10 mouse cellular contexts compared by ENCODE assay signal in the genomic region with DNA sequence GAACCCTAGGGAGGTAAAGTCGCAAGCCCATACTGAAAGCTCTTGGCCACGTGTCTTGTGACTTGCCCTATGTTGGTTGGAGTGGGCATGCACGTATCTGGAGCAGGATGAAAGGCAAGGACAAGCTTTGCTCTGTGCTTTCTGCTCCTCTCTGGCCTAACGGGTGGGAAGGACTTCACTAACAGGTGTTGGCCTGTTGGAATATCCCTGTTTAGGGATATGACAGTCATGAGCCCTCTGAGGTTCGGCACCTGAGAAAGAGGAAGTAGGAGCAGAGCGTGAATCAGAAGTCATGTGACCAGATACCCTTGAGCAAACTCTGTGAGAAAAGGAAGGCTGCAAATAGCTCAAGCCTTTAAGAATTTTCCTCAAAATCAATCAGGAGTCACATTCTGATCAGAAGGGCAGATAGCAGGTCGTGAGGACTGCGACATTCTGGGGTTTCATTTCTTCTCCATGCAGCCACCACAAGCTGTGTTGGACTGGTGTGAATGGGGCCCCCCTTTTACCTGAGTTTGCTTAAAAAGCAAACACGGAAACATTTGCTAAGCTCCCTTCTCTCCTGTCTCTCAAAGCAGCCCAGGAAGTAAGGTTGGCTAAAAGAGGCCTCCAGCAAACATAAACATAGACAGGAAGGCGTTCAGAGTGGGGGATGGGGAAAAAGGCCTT.
DNase-seq lines count a peak whose midpoint lies in the region; TF ChIP-seq lines count a peak whose summit lies in the region.
"Had no signal": no experiment of that assay in that cellular context is flagged by ENCODE, and none has a peak within 500 bp of the region (broad histone marks: within the 10 kb centered on the region; RNA-seq: fewer than 3 reads in every experiment).

No protein-coding gene starts in this region.

- H3ac ChIP-seq in C2C12 (ENCODE audit: control insufficient read depth, insufficient read length, low read depth), result no peak overlapping the region

- H3K27ac ChIP-seq in MEL (ENCODE audit: control insufficient read depth, low read depth, low read length), result no peak overlapping the region
- H3K27ac ChIP-seq: forebrain, embryonic 15.5 days; midbrain, embryonic 12.5 days had no signal

- 0 out of 2 replicates have a peak overlapping the region, but pooled peaks have one; percentile 4 for H3K9ac ChIP-seq in MEL (ENCODE audit: control insufficient read depth, low read depth, low read length, poor library complexity, severe bottlenecking)
- H3K9ac ChIP-seq: forebrain, embryonic 15.5 days; midbrain, embryonic 12.5 days had no signal

- 31% methylated on average over 10 of the region's 10 CpGs for WGBS in large intestine, adult 2 months

- TF ChIP-seq CTCF in C2C12 (IDR thresholded peaks at IDR 0.05; ENCODE audit: control insufficient read depth, insufficient read depth, insufficient read length), result no peak
- TF ChIP-seq CTCF in MEL (IDR thresholded peaks at IDR 0.05 in 2 of 3, conservative IDR thresholded peaks at IDR 0.05 in 1 of 3; ENCODE audit: control insufficient read depth in 1 of 3, insufficient read depth in 1 of 3, low read depth in 2 of 3, low read length in 3 of 3, poor library complexity in 1 of 3, severe bottlenecking in 1 of 3), result no peak

- H3K9me3 ChIP-seq in MEL (replicated peaks; ENCODE audit: insufficient read depth, low read length), result no peaks in the 10 kb centered on the region
- H3K9me3 ChIP-seq: forebrain, embryonic 15.5 days; midbrain, embryonic 12.5 days had no signal

- TF ChIP-seq EP300 in MEL (IDR thresholded peaks at IDR 0.05; ENCODE audit: low read depth in 1 of 2, low read length in 2 of 2), result no peak

- no peaks in the 10 kb centered on the region for H3K79me3 ChIP-seq in C2C12 (ENCODE audit: low read depth)

- H3K79me2 ChIP-seq in C2C12 (ENCODE audit: control insufficient read depth, insufficient read depth), result no peaks in the 10 kb centered on the region
- no peaks in the 10 kb centered on the region for H3K79me2 ChIP-seq in MEL (ENCODE audit: control insufficient read depth, insufficient read depth, low read length, poor library complexity)

- TF ChIP-seq POLR2A in MEL (IDR thresholded peaks at IDR 0.05; ENCODE audit: control insufficient read depth in 1 of 2, insufficient read depth in 1 of 2, low read depth in 1 of 2, low read length in 2 of 2, poor library complexity in 1 of 2), result no peak

- no peak for TF ChIP-seq RAD21 in MEL (IDR thresholded peaks at IDR 0.05; ENCODE audit: low read depth, low read length)

- H3K4me1 ChIP-seq in MEL (ENCODE audit: control insufficient read depth in 1 of 2, insufficient read depth in 2 of 2, low read length in 2 of 2), result no peaks in the 10 kb centered on the region
- H3K4me1 ChIP-seq: midbrain, embryonic 12.5 days had no signal

- H3K4me3 ChIP-seq in C2C12 (ENCODE audit: insufficient read depth, poor library complexity, severe bottlenecking), result no peak overlapping the region
- H3K4me3 ChIP-seq in MEL (ENCODE audit: control insufficient read depth in 1 of 2, insufficient read depth in 1 of 2, low read depth in 2 of 2, low read length in 2 of 2), result peak overlapping the region; percentile 29 to 47; a peak in 2 of 4 replicates
- H3K4me3 ChIP-seq: forebrain, embryonic 15.5 days; midbrain, embryonic 12.5 days had no signal

- DNase-seq in MEL (ENCODE audit: low read depth, low spot score), result peak; percentile 58
- peak; percentile 38 for DNase-seq in large intestine, adult 2 months (ENCODE audit: low read depth, low spot score)
- DNase-seq in spleen, postnatal 14 days (ENCODE audit: low spot score in 2 of 2), result peak; percentile 5 to 7
- DNase-seq in kidney, postnatal 14 days, result no peak
- no peak for DNase-seq in right cerebral cortex, postnatal 4 days
- no peak for DNase-seq in Muller cell, postnatal 12 days (ENCODE audit: inconsistent ontology term)
- DNase-seq in left cerebral cortex, adult 9 months (ENCODE audit: low spot score in 2 of 2), result no peak

- H3K27me3 ChIP-seq in C2C12 (ENCODE audit: control insufficient read depth, insufficient read depth, insufficient read length), result no peaks in the 10 kb centered on the region
- no peaks in the 10 kb centered on the region; a peak in 1 of 4 replicates for H3K27me3 ChIP-seq in MEL (ENCODE audit: control insufficient read depth in 1 of 2, insufficient read depth in 2 of 2, low read length in 2 of 2)
- H3K27me3 ChIP-seq: forebrain, embryonic 15.5 days; midbrain, embryonic 12.5 days had no signal

- H3K36me3 ChIP-seq in C2C12 (ENCODE audit: control insufficient read depth, insufficient read depth) (no peaks in the 10 kb centered on the region), MEL (ENCODE audit: control insufficient read depth in 1 of 2, insufficient read depth in 2 of 2, low read length in 2 of 2) (no peaks in the 10 kb centered on the region)
- H3K36me3 ChIP-seq: forebrain, embryonic 15.5 days; midbrain, embryonic 12.5 days had no signal

TF ChIP-seq in C2C12, 6 proteins besides CTCF, POLR2A, EP300 and RAD21:
- TF ChIP-seq MYOG (IDR thresholded peaks at IDR 0.05; ENCODE audit: control insufficient read depth, extremely low read depth, insufficient read length) (no peak), USF1 (IDR thresholded peaks at IDR 0.05; ENCODE audit: low read depth) (peak; percentile 29)

TF ChIP-seq in MEL, 35 proteins besides CTCF, POLR2A, EP300 and RAD21:
- TF ChIP-seq CHD2 (IDR thresholded peaks at IDR 0.05; ENCODE audit: low read length) (no peak), SIN3A (IDR thresholded peaks at IDR 0.05; ENCODE audit: low read length) (no peak), ZMIZ1 (IDR thresholded peaks at IDR 0.05; ENCODE audit: low read depth, low read length) (no peak), MAX (IDR thresholded peaks at IDR 0.05; ENCODE audit: low read length) (0 out of 2 replicates have a peak, but pooled peaks have one; percentile 16), ETS1 (IDR thresholded peaks at IDR 0.05; ENCODE audit: low read depth, low read length) (no peak), NELFE (IDR thresholded peaks at IDR 0.05; ENCODE audit: low read depth, low read length) (no peak), ZNF384 (IDR thresholded peaks at IDR 0.05; ENCODE audit: low read depth, low read length) (no peak), USF1 (IDR thresholded peaks at IDR 0.05; ENCODE audit: low read depth, low read length) (peak; percentile 88), USF2 (IDR thresholded peaks at IDR 0.05; ENCODE audit: borderline replicate concordance in 1 of 2, insufficient read depth in 1 of 2, low read depth in 1 of 2, low read length in 2 of 2) (peak in 1 of 2 experiments; percentile 48; a peak in 1 of 4 replicates), POLR2AphosphoS5 (IDR thresholded peaks at IDR 0.05; ENCODE audit: borderline replicate concordance, low read depth, low read length) (no peak)

Comparison
In these comparisons a context has a peak if more than half of its experiments do, and no peak if none do; other contexts are left out.
1. DNase-seq: peak in MEL (single experiment), large intestine, adult 2 months (single experiment) and spleen, postnatal 14 days (2 of 2); none in kidney, postnatal 14 days (single experiment), right cerebral cortex, postnatal 4 days (single experiment), Muller cell, postnatal 12 days (single experiment) and left cerebral cortex, adult 9 months (0 of 2).